Mouse (Mus musculus): ENCODE data around the gene Olfr331. TPM values are rescaled to one million over a fixed set of nuclear protein-coding genes. Genes with fewer than 3 reads are reported as not detected.
"Not testable (repeated sequence)": the region's sequence is repeated elsewhere in the genome, so short reads cannot be mapped to it uniquely, and the experiment has no call there.

Gene Olfr331
- polyA plus RNA-seq (2015; fragmentation: Nextera tagmentation; extraction: Ambion mirVana), result not detected in 2 replicates

GRCm38 (mm10) chr11:58502472-58502871 lies at the start of gene Olfr331:
Gene Olfr331 (minus strand): TSS chr11:58502572.
- H3K36me3 ChIP-seq (ENCODE audit: control insufficient read depth, insufficient read depth); H3K27ac ChIP-seq (ENCODE audit: low read length); H3K27me3 ChIP-seq (ENCODE audit: control insufficient read depth, insufficient read depth, low read length); H3K9me3 ChIP-seq (replicated peaks; ENCODE audit: control insufficient read depth, low read length); H3K4me1 ChIP-seq (ENCODE audit: control insufficient read depth, insufficient read depth, low read length); ATAC-seq (replicated peaks; ENCODE audit: extremely low read depth, insufficient read depth, low FRiP score); H3K4me3 ChIP-seq (ENCODE audit: low read length); H3K9ac ChIP-seq (ENCODE audit: low read length); H3K4me2 ChIP-seq (ENCODE audit: low read depth, low read length): not testable (repeated sequence)

DNA sequence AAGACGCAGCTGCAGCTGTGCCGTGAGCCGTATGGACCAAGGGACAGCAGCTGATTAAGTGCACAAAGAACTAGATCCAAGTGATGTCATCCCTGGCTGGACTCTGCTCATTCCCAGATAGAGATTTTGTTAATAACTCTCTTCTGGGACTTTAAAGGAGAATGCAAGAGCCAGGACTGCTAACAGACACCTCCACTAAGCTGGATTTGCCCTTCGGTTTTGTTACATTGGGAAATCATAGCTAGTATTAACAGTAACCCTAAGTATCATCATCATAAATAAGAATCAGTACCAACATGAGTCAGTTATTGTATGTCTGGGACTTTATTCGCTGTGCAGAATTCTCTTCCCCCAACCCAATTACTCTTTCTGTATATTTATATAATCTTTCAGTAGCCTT lies 44.0 kb upstream of the Olfr331 start, which contains the start of gene Olfr329-ps:
TSS of gene Olfr329-ps (minus strand) at position 101 of the 400 bp plus-strand sequence.
- H3K4me2 ChIP-seq (ENCODE audit: low read depth, low read length), result no peak within 1 kb of the TSS
- 73% methylated on average over 5 of the region's 5 CpGs for WGBS
- H3K36me3 ChIP-seq (ENCODE audit: control insufficient read depth, insufficient read depth), result no peaks in the 10 kb centered on the region
- H3K27me3 ChIP-seq (ENCODE audit: control insufficient read depth, insufficient read depth, low read length), result no peaks in the 10 kb centered on the region
- no peak for ATAC-seq (replicated peaks; ENCODE audit: extremely low read depth, insufficient read depth, low FRiP score)
- no peaks in the 10 kb centered on the region for H3K4me1 ChIP-seq (ENCODE audit: control insufficient read depth, insufficient read depth, low read length)
- H3K9me3 ChIP-seq (replicated peaks; ENCODE audit: control insufficient read depth, low read length), result no peaks in the 10 kb centered on the region
- H3K27ac ChIP-seq (ENCODE audit: low read length), result no peak within 1 kb of the TSS
- no peak within 1 kb of the TSS for H3K4me3 ChIP-seq (ENCODE audit: low read length)
- no peak within 1 kb of the TSS for H3K9ac ChIP-seq (ENCODE audit: low read length)

DNA sequence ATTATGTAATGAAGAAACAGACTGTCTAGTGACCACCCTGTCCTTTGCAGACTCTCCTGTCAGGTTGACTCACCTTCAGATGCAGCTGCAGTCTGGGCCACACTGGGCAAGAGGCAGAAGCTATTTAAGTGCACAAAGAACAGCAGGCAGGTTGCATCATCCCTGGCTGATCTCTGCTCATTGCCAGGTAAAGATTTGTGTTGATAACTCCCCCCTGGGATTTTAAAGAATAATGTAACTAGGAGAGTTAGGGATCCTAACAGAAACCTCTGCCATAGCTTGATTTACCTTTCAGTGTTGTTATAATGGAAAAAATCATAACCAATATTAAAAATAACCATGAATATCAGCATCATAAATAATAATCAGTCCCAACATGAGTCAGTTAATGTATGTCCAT lies 32.4 kb upstream of the Olfr331 start, which contains the start of gene Olfr330:
TSS of gene Olfr330 (minus strand) at position 101 of the 400 bp plus-strand sequence.
- not testable (repeated sequence) for H3K4me2 ChIP-seq (ENCODE audit: low read depth, low read length); ATAC-seq (replicated peaks; ENCODE audit: extremely low read depth, insufficient read depth, low FRiP score); H3K27ac ChIP-seq (ENCODE audit: low read length); H3K9ac ChIP-seq (ENCODE audit: low read length); H3K36me3 ChIP-seq (ENCODE audit: control insufficient read depth, insufficient read depth); H3K4me3 ChIP-seq (ENCODE audit: low read length); H3K27me3 ChIP-seq (ENCODE audit: control insufficient read depth, insufficient read depth, low read length); H3K9me3 ChIP-seq (replicated peaks; ENCODE audit: control insufficient read depth, low read length); H3K4me1 ChIP-seq (ENCODE audit: control insufficient read depth, insufficient read depth, low read length)

GRCm38 (mm10) chr11:58519756-58520155 lies 17.4 kb upstream of the Olfr331 start:
- 89% methylated on average over 7 of the region's 9 CpGs for WGBS
- not testable (repeated sequence) for H3K9ac ChIP-seq (ENCODE audit: low read length); H3K27me3 ChIP-seq (ENCODE audit: control insufficient read depth, insufficient read depth, low read length); H3K4me3 ChIP-seq (ENCODE audit: low read length); H3K4me1 ChIP-seq (ENCODE audit: control insufficient read depth, insufficient read depth, low read length); H3K36me3 ChIP-seq (ENCODE audit: control insufficient read depth, insufficient read depth); H3K4me2 ChIP-seq (ENCODE audit: low read depth, low read length); ATAC-seq (replicated peaks; ENCODE audit: extremely low read depth, insufficient read depth, low FRiP score); H3K27ac ChIP-seq (ENCODE audit: low read length); H3K9me3 ChIP-seq (replicated peaks; ENCODE audit: control insufficient read depth, low read length)

GRCm38 (mm10) chr11:58518916-58519315 lies 16.5 kb upstream of the Olfr331 start:
- not testable (repeated sequence) for ATAC-seq (replicated peaks; ENCODE audit: extremely low read depth, insufficient read depth, low FRiP score); H3K9ac ChIP-seq (ENCODE audit: low read length); H3K27ac ChIP-seq (ENCODE audit: low read length); H3K4me2 ChIP-seq (ENCODE audit: low read depth, low read length); H3K9me3 ChIP-seq (replicated peaks; ENCODE audit: control insufficient read depth, low read length); H3K27me3 ChIP-seq (ENCODE audit: control insufficient read depth, insufficient read depth, low read length); H3K36me3 ChIP-seq (ENCODE audit: control insufficient read depth, insufficient read depth); H3K4me3 ChIP-seq (ENCODE audit: low read length); H3K4me1 ChIP-seq (ENCODE audit: control insufficient read depth, insufficient read depth, low read length)
- WGBS, result 87% methylated on average over 17 of the region's 18 CpGs

- not testable (repeated sequence) for H3K9me3 ChIP-seq (replicated peaks; ENCODE audit: control insufficient read depth, low read length); H3K4me1 ChIP-seq (ENCODE audit: control insufficient read depth, insufficient read depth, low read length); H3K4me3 ChIP-seq (ENCODE audit: low read length); H3K27me3 ChIP-seq (ENCODE audit: control insufficient read depth, insufficient read depth, low read length); H3K4me2 ChIP-seq (ENCODE audit: low read depth, low read length); H3K9ac ChIP-seq (ENCODE audit: low read length); H3K27ac ChIP-seq (ENCODE audit: low read length); ATAC-seq (replicated peaks; ENCODE audit: extremely low read depth, insufficient read depth, low FRiP score); H3K36me3 ChIP-seq (ENCODE audit: control insufficient read depth, insufficient read depth)
- 74% methylated on average over 19 of the region's 19 CpGs for WGBS
Measured at GRCm38 (mm10) chr11:58509058-58509457, 6.7 kb upstream of the Olfr331 start.

DNA sequence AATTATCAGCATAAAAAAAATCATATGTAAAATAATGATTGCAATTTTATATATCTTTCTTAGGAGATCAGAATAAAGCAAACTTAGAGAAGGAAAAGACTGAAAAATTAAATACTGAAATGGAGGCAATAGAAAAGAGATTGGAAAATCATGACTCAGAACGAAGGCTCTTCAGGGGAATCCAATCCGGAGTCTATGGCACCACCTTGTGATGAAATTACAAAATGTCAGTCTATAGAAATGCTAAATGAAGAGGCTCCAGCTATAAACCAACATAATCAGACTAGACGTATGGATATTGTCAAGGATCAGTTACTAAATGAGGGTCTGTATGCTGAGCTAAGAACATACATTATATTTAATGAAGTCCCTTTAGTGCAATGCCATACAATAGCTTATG lies 3.1 kb downstream of the Olfr331 start:
- no peaks in the 10 kb centered on the region for H3K9me3 ChIP-seq (replicated peaks; ENCODE audit: control insufficient read depth, low read length)
- H3K36me3 ChIP-seq (ENCODE audit: control insufficient read depth, insufficient read depth), result no peaks in the 10 kb centered on the region
- no peak overlapping the region for H3K9ac ChIP-seq (ENCODE audit: low read length)
- H3K27me3 ChIP-seq (ENCODE audit: control insufficient read depth, insufficient read depth, low read length), result no peaks in the 10 kb centered on the region
- no peaks in the 10 kb centered on the region for H3K4me1 ChIP-seq (ENCODE audit: control insufficient read depth, insufficient read depth, low read length)
- H3K27ac ChIP-seq (ENCODE audit: low read length), result no peak overlapping the region
- ATAC-seq (replicated peaks; ENCODE audit: extremely low read depth, insufficient read depth, low FRiP score), result no peak
- H3K4me3 ChIP-seq (ENCODE audit: low read length), result no peak overlapping the region
- 49% methylated on average over 3 of the region's 3 CpGs for WGBS
- H3K4me2 ChIP-seq (ENCODE audit: low read depth, low read length), result no peak overlapping the region

- no peak overlapping the region for H3K4me3 ChIP-seq (ENCODE audit: low read length)
- 66% methylated on average over 9 of the region's 9 CpGs for WGBS
- H3K27ac ChIP-seq (ENCODE audit: low read length), result no peak overlapping the region
- no peaks in the 10 kb centered on the region for H3K36me3 ChIP-seq (ENCODE audit: control insufficient read depth, insufficient read depth)
- H3K27me3 ChIP-seq (ENCODE audit: control insufficient read depth, insufficient read depth, low read length), result no peaks in the 10 kb centered on the region
- no peak for ATAC-seq (replicated peaks; ENCODE audit: extremely low read depth, insufficient read depth, low FRiP score)
- H3K9ac ChIP-seq (ENCODE audit: low read length), result no peak overlapping the region
- H3K9me3 ChIP-seq (replicated peaks; ENCODE audit: control insufficient read depth, low read length), result no peaks in the 10 kb centered on the region
- no peak overlapping the region for H3K4me2 ChIP-seq (ENCODE audit: low read depth, low read length)
- H3K4me1 ChIP-seq (ENCODE audit: control insufficient read depth, insufficient read depth, low read length), result no peaks in the 10 kb centered on the region
Measured at GRCm38 (mm10) chr11:58498761-58499160, 3.6 kb downstream of the Olfr331 start.

DNA sequence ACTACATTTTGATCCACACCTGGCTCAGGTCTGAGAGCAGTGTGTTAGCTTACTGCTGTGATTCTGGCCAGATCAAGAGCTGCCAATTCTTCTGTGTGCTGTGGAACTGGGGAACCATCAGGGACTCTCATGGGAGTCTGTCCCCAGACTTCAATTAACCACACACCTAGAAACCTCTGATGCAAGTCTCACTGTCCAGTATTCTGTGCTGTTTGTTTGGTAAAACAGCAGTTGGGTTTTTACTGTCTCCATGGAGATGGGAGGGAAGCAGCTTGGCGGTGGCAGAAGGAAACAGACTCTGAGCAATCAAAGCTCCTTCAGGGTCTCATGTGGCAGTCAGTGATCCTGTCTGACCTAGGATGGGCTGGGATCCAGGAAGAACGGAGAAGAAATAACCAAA lies 9.9 kb downstream of the Olfr331 start, which contains the start of gene Olfr332:
TSS of gene Olfr332 (minus strand) at position 101 of the 400 bp plus-strand sequence.
- Histone ChIP-seq H3K4me3 (ENCODE audit: low read length) (no peak within 1 kb of the TSS), H3K4me1 (ENCODE audit: control insufficient read depth, insufficient read depth, low read length) (no peaks in the 10 kb centered on the region), H3K27me3 (ENCODE audit: control insufficient read depth, insufficient read depth, low read length) (no peaks in the 10 kb centered on the region), H3K27ac (ENCODE audit: low read length) (no peak within 1 kb of the TSS), H3K9ac (ENCODE audit: low read length) (no peak within 1 kb of the TSS), H3K4me2 (ENCODE audit: low read depth, low read length) (no peak within 1 kb of the TSS), H3K36me3 (ENCODE audit: control insufficient read depth, insufficient read depth) (no peaks in the 10 kb centered on the region), H3K9me3 (replicated peaks; ENCODE audit: control insufficient read depth, low read length) (no peaks in the 10 kb centered on the region)
- WGBS, result 77% methylated on average over 2 of the region's 2 CpGs
- ATAC-seq (replicated peaks; ENCODE audit: extremely low read depth, insufficient read depth, low FRiP score), result no peak

DNA sequence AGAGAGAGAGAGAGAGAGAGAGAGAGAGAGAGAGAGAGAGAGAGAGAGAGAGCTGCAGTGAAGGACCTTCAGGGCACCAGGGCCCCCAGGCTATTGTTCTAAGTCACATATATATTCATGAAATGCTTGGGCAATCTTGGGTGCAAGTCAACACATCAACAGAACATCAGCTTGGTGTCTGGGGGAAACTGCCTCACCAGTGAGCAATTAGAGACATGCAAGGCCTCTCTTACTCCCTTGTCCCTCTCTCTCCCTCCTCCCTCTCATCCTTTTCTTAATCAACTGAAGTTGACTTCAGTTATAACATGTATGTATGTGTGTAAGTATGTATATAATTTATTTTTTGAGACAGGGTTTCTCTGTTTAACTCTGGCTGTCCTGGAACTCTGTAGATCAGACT lies 40.2 kb downstream of the Olfr331 start, which contains the start of gene Olfr30:
TSS of gene Olfr30 (minus strand) at position 101 of the 400 bp plus-strand sequence.
- Histone ChIP-seq H3K4me1 (ENCODE audit: control insufficient read depth, insufficient read depth, low read length) (no peaks in the 10 kb centered on the region), H3K36me3 (ENCODE audit: control insufficient read depth, insufficient read depth) (no peaks in the 10 kb centered on the region), H3K27me3 (ENCODE audit: control insufficient read depth, insufficient read depth, low read length) (no peaks in the 10 kb centered on the region), H3K27ac (ENCODE audit: low read length) (no peak within 1 kb of the TSS), H3K4me2 (ENCODE audit: low read depth, low read length) (no peak within 1 kb of the TSS), H3K9me3 (replicated peaks; ENCODE audit: control insufficient read depth, low read length) (no peaks in the 10 kb centered on the region), H3K9ac (ENCODE audit: low read length) (no peak within 1 kb of the TSS), H3K4me3 (ENCODE audit: low read length) (no peak within 1 kb of the TSS)
- ATAC-seq (replicated peaks; ENCODE audit: extremely low read depth, insufficient read depth, low FRiP score), result no peak
